Mouse (Mus musculus) intestine, postnatal 0 days (tissue): ENCODE data around the gene Plppr4. TPM values are rescaled to one million over a fixed set of nuclear protein-coding genes. Genes with fewer than 3 reads are reported as not detected.

ENCODE experiments used
- ATAC-seq: fragments of 200-750 bp; cut with Nextera tagmentation; 2 replicates; pipeline ENCODE4 v1.8.0; 2017; ENCODE audit warnings: mild to moderate bottlenecking, moderate TSS enrichment, moderate library complexity
- H3K27ac ChIP-seq: fragments of 300-500 bp; sonication (generic); 2 replicates; pipeline ENCODE4 v1.5.1; 2014; ENCODE audit warnings: mild to moderate bottlenecking, low read depth, low read length, moderate library complexity
- H3K27me3 ChIP-seq: fragments of 300-500 bp; sonication (generic); replicated peaks from 2 replicates; pipeline ENCODE4 v1.6.1; 2014; ENCODE audit warnings: low read length, mixed read lengths; ENCODE audit not compliant: control insufficient read depth, insufficient read depth
- H3K36me3 ChIP-seq: fragments of 300-500 bp; sonication (generic); 2 replicates; pipeline ENCODE4 v1.6.1; 2014; ENCODE audit warnings: mild to moderate bottlenecking, moderate library complexity; ENCODE audit not compliant: control insufficient read depth, insufficient read depth
- H3K4me1 ChIP-seq: fragments of 300-500 bp; sonication (generic); replicated peaks from 2 replicates; pipeline ENCODE4 v1.6.1; 2014; ENCODE audit warnings: antibody characterized with exemption, low read length, mixed read lengths; ENCODE audit not compliant: control insufficient read depth, insufficient read depth
- H3K4me2 ChIP-seq: fragments of 300-500 bp; sonication (generic); replicated peaks from 2 replicates; pipeline ENCODE4 v1.6.1; 2014; ENCODE audit warnings: low read depth, mild to moderate bottlenecking, moderate library complexity
- H3K4me3 ChIP-seq: fragments of 300-500 bp; sonication (generic); 2 replicates; pipeline ENCODE4 v1.5.1; 2014; ENCODE audit warnings: low read depth, low read length
- H3K9ac ChIP-seq: fragments of 300-500 bp; sonication (generic); 2 replicates; pipeline ENCODE4 v1.6.1; 2014; ENCODE audit warnings: mild to moderate bottlenecking, low read depth, low read length
- H3K9me3 ChIP-seq: fragments of 300-500 bp; sonication (generic); 2 replicates; pipeline ENCODE4 v1.6.1; 2016; ENCODE audit warnings: mixed run types; ENCODE audit not compliant: control insufficient read depth
- CTCF ChIP-seq: sonication (generic); IDR thresholded peaks from 2 replicates; pipeline ENCODE4 v1.5.1; 2016; ENCODE audit warnings: low read depth, mild to moderate bottlenecking, control low read depth, antibody characterized with exemption, moderate library complexity
- WGBS: fragments of 180-500 bp; shearing (Covaris S2); extraction: QIAGEN DNeasy Blood & Tissue Kit; methylation state at CpG from one replicate; pipeline ENCODE4 v1.1.7; 2014; 5-methylcytosine and 5-hydroxymethylcytosine counted together
- polyA plus RNA-seq: library from polyadenylated mRNA; unstranded; fragments of >200 nt; fragmentation: Nextera tagmentation; extraction: Ambion mirVana; gene quantifications from 2 replicates; pipeline ENCODE4 v1.2.1, GENCODE M21; 2015

The Plppr4 gene
- polyA plus RNA-seq, 1 experiment from 2014 or later: 0.40 TPM

GRCm38 (mm10) chr3:117357367-117357766, 3.3 kb downstream of the Plppr4 start:
- H3K27ac ChIP-seq: no peak overlapping the region
- H3K4me2 ChIP-seq: no peak overlapping the region
- H3K9me3 ChIP-seq: no peaks in the 10 kb centered on the region
- no peak overlapping the region for H3K9ac ChIP-seq
- ATAC-seq: no peak
- TF ChIP-seq CTCF: no peak
- peaks cover 3% of the 10 kb centered on the region; the same call in 1 of the 2 replicates for H3K27me3 ChIP-seq
- no peak overlapping the region for H3K4me3 ChIP-seq
- H3K4me1 ChIP-seq: no peaks in the 10 kb centered on the region
- no peaks in the 10 kb centered on the region for H3K36me3 ChIP-seq
- WGBS: 78% methylated on average over 3 of the region's 3 CpGs

GRCm38 (mm10) chr3:117353940-117354339, 6.7 kb downstream of the Plppr4 start:
- Histone ChIP-seq H3K4me1 (no peaks in the 10 kb centered on the region), H3K36me3 (no peaks in the 10 kb centered on the region), H3K27ac (no peak overlapping the region), H3K27me3 (no peaks in the 10 kb centered on the region), H3K4me2 (no peak overlapping the region), H3K9me3 (no peaks in the 10 kb centered on the region), H3K9ac (no peak overlapping the region), H3K4me3 (no peak overlapping the region)
- WGBS: 74% methylated on average over 2 of the region's 2 CpGs
- ATAC-seq: no peak
- no peak for TF ChIP-seq CTCF

- H3K9me3 ChIP-seq: no peaks in the 10 kb centered on the region
- TF ChIP-seq CTCF: no peak
- no peak overlapping the region for H3K4me2 ChIP-seq
- H3K9ac ChIP-seq: no peak overlapping the region
- no peaks in the 10 kb centered on the region for H3K4me1 ChIP-seq
- 90% methylated on average over 1 of the region's 1 CpGs for WGBS
- H3K27me3 ChIP-seq: no peaks in the 10 kb centered on the region
- no peak overlapping the region for H3K4me3 ChIP-seq
- no peak for ATAC-seq
- H3K36me3 ChIP-seq: no peaks in the 10 kb centered on the region
- H3K27ac ChIP-seq: no peak overlapping the region
Observed at GRCm38 (mm10) chr3:117346351-117346750, 14.3 kb downstream of the Plppr4 start.

- no peak overlapping the region for H3K27ac ChIP-seq
- H3K27me3 ChIP-seq: no peaks in the 10 kb centered on the region
- H3K4me1 ChIP-seq: no peaks in the 10 kb centered on the region
- ATAC-seq: no peak
- H3K9me3 ChIP-seq: no peaks in the 10 kb centered on the region
- H3K36me3 ChIP-seq: no peaks in the 10 kb centered on the region
- no peak overlapping the region for H3K4me2 ChIP-seq
- no peak overlapping the region for H3K9ac ChIP-seq
- TF ChIP-seq CTCF: no peak
- H3K4me3 ChIP-seq: no peak overlapping the region
- WGBS: 88% methylated on average over 10 of the region's 10 CpGs
Observed at GRCm38 (mm10) chr3:117331502-117331901, 29.2 kb downstream of the Plppr4 start.

- Histone ChIP-seq H3K4me3 (no peak overlapping the region), H3K9ac (no peak overlapping the region), H3K4me2 (no peak overlapping the region), H3K36me3 (no peaks in the 10 kb centered on the region), H3K9me3 (no peaks in the 10 kb centered on the region), H3K27ac (no peak overlapping the region), H3K27me3 (no peaks in the 10 kb centered on the region), H3K4me1 (no peaks in the 10 kb centered on the region)
- ATAC-seq: no peak
- WGBS: 85% methylated on average over 6 of the region's 6 CpGs
- TF ChIP-seq CTCF: no peak
Observed at GRCm38 (mm10) chr3:117329485-117329884, 31.2 kb downstream of the Plppr4 start.

- WGBS: 86% methylated on average over 5 of the region's 5 CpGs
Observed at GRCm38 (mm10) chr3:117326551-117326950, 34.1 kb downstream of the Plppr4 start.

GRCm38 (mm10) chr3:117319671-117320070, 41.0 kb downstream of the Plppr4 start:
- no peak for TF ChIP-seq CTCF
- Histone ChIP-seq H3K4me1 (no peaks in the 10 kb centered on the region), H3K4me3 (no peak overlapping the region), H3K36me3 (no peaks in the 10 kb centered on the region), H3K27ac (no peak overlapping the region), H3K4me2 (no peak overlapping the region), H3K9ac (no peak overlapping the region), H3K9me3 (no peaks in the 10 kb centered on the region), H3K27me3 (no peaks in the 10 kb centered on the region)
- no peak for ATAC-seq
- 81% methylated on average over 3 of the region's 3 CpGs for WGBS

More at GRCm38 (mm10) chr3:117326551-117326950, 34.1 kb downstream of the Plppr4 start:
- Histone ChIP-seq H3K36me3 (no peaks in the 10 kb centered on the region), H3K4me1 (no peaks in the 10 kb centered on the region), H3K27me3 (no peaks in the 10 kb centered on the region), H3K27ac (no peak overlapping the region), H3K4me3 (no peak overlapping the region), H3K9me3 (no peaks in the 10 kb centered on the region), H3K4me2 (no peak overlapping the region), H3K9ac (no peak overlapping the region)
- no peak for TF ChIP-seq CTCF
- ATAC-seq: no peak
